Mouse (Mus musculus) v-Abl transformed pro-B cells (cell line): ENCODE results near the gene Aig1.

Source experiments
- in situ Hi-C, 2 experiments: fragments of 400-800 bp; cut with MboI; formaldehyde crosslinking; loops; one replicate each; pipeline ENCODE4 v1.15.1; 2025; ENCODE audit not compliant: unreplicated experiment in 2 of 2

The Aig1 gene

DNA sequence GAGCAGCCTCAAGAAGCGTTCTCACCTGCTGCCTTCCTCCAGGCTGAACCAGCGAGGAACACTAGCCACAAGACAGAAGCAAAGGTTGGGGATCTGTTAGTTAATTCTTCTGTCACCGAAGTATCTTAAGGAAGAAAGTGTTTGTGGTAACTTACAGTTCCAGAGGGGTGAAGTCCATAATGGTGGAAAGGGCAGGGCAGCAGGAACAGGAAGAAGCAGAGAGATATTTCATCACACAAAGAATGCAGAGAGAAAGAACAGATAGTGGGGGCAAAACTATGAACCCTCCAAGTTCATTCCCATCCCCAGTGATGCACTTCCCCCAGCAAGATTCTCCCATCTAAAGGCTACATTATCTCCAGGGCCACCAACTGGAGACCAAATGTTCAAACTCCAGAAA lies 13.7 kb downstream of the Aig1 start:
- in situ Hi-C loops: no loop called here

DNA sequence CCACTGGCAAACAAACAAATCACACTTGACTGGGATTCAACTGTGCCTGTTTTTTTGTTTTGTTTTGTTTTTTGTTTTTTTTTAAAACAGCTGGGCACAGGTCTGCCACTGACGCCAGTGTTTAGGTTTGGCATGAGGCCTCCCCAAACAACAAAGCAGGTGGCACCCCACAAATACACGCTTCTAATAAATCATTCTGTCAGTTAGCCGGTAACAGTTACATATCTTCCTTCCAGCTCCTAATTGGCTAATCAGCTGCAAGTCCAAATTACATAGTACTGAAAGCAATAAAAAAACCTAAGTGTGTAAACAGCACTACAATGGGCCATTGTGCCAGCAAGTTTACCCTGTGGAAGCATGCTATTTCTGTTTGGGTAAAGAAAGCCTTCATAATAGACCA lies 18.7 kb downstream of the Aig1 start:
- in situ Hi-C loops: no loop called here

DNA sequence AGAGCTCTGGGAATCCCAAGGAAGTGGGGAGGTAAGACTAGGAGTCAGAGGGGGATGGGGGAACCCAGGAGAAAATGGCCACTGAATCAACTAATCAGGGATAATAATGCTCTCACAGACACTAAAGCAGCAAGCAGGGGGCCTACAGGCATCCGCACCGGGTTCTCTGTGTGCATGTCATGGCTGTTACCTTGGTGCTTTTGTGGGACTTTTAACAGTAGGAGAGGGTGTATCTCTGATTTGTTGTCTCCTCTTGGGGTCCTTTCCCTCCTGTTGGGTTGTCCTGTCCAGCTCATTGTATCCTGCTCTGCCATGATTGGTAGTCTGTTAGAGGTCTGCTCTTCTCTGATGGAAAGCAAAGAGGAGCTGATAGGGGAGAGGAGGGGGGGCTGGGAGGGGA lies 19.6 kb downstream of the Aig1 start:
- in situ Hi-C loops: no loop called here

DNA sequence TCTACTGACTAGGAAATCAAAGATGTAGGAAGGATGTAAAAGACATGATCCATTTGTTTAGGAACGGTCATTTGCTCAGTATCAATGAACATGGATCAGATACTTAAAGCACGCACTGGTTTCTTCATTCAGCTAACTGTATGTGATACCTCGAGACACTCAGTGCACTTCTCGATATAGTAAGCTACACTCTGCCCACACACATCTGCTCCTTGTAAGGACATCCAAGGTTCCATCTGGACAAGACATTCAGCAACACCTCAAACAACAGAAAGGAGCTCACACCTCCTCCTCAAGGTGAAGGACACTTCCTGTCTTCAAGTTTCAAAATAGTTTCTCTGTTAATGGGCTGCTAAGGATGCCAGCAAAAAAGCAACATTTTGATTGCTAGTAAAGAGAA lies 23.9 kb downstream of the Aig1 start:
- in situ Hi-C loops: no loop called here

DNA sequence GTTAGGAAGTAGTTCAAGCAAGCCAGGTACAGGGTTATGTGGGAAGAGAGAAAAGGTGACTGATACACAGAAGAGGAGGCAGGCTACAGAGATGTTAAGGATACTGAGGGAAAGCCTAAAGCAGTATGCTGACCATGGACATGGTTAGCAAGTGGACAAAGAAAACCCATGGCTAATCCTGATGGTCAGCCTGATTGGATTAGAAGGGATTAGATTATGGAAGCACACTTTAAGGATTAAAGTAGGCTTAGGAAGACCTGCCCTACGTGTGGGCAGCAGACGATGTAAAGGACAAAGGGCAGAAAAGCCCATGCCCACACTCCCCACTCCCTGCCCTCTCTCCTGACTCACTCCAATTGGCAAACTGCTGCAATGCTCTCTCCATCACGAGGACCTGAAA lies 25.0 kb downstream of the Aig1 start:
- in situ Hi-C loops: no loop called here

DNA sequence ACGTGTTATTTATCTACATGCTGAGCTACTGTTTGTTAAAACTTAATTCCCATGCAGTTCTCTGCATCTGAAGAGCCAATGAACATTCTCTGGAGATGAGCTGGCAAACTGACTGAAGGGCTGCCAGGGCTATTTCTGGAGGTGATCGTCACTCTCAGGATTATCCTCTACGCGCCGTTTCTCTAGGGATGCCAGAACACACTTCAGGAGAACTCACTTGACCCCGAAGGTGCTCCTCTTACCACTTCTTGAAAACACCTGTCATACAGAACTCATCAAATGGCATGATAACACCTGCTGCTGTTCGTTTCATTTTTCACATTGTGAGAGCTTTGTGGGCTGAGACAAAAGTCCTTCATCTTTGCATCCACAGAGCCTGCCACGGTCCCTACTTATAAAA lies 25.9 kb downstream of the Aig1 start:
- in situ Hi-C loops: no loop called here

DNA sequence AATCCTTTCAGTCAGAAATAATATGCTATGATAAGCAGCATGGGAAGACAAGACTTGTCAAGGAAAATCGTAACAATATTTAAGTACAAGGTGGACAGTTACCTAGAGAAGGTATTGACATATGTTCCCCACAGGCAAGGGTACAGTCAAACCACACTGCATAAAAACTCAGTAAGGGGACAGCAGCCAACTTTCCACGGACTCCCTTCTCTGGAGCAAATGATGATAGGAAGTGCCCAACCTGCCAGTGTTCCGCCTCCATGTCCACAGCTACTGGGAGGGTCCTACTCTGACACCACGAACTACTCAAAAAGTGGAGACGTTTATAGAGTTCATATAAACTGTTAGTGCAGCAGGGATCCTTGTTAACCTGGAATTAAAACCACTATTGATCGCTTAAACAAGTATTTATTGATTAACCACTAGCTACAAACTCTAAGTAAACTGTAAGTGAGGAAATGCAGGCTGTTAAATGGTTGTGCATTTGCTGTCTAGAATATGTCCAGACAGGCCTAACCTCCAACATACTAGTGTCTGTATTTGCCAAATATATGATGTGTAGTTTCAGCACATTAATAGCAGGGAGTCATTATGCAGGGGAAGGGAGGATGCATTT lies 30.2 kb downstream of the Aig1 start:
- in situ Hi-C loops: no loop called here

DNA sequence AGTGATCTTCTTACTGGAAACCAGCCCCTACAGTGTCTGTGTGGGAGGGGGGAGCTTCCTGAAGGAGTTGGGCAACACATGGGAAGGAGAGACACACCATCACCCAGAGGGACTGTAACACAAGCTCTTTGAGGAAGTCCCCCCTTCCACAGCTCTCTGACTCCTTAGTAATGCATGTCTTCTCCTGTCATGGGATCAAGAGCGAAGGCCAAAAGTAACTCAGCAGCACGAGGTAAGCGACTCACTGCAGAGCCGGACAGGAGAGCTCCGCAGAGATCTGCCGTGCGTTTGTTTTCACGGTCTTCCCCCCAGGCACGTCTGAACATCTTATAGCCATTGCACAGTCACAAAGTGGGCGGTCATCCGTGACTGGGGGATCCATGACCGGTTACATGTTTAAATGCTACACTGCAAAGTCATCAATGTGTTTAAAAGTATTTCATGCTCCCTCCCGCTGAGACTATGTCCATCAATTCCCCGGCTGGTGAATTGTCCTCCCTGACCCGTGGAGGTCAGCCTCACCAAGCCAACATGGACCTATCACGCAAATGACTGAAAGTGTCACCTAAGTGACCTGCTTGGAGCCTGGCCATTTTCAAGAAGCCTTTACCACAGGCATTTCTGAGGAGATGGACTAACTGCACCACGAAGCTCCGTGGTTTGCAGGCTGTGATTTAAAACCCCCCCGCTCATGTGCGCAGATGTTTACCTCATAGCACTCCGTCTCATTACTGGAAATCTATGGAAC lies 30.9 kb downstream of the Aig1 start:
- in situ Hi-C loops: no loop called here

DNA sequence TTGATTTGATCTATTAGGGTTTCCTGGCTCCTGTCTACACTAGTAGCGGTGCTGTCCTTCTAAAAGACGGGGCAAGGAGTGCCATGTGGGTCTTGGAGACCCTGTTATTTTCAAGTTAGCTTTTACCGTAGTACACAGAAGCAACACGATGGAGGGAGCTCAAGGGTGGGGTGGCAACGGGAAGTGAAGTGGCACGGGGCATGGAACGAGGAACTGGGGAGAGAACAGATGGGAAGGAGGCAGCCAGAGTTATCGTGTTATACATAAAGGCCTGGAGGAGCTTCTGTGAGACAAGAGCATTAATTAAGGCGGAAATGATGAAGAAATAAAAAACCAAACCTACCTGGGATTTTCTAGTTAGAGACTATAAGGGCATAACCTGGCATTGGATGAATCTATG lies 31.8 kb downstream of the Aig1 start:
- in situ Hi-C loops: no loop called here

DNA sequence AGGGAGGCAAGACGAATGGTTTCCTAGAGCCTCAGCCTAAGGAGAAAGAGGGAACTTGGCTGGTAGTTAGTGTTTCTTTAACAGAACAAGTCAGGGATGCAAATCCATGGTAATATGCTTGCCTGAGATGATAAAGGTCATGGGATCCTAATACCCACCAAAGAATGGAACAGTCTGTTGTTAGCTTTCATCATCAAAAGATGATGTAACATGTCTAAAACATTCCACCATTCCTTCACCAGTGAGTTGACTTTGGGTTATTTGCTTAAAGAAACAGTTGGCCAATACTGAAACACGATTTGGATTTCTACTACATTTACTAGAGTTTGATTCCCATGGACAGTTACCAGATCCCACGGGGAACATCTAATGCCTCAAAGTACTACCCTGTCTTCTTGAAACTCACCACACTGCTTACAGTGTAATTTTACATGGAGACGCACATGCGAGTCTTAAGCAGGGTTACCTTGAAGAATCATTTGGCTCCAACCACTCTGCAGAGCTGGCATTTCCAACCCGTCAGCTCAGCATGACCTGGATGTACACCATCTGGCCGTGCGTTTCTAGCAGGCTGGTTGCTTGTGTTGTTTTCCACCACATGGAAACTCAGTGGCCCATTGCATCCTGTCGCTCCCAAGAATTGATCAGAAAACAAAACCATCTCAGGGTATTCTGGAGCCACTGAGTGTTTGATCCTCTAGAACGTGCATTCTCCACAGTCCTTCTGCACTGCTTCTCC lies 32.9 kb downstream of the Aig1 start:
- in situ Hi-C loops: no loop called here

DNA sequence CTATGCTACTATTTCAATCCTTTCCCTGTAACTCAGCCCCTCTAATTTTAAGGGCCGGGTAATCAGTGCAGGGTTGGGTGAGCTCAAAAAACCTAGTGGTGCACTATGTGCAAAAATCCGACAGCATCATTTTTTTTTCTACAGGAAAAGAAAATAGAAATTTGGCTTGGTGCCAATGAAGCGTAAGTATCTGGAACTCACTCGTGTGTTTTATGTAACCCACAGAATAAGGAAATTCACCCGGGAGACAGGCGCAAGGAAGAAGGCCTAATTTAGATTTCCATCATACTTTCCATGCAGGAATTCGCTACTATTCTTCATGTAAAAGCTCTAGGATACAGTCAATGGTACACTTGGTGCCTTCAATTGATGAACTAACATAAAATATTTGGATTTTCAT lies 34.7 kb downstream of the Aig1 start:
- in situ Hi-C loops: no loop called here

DNA sequence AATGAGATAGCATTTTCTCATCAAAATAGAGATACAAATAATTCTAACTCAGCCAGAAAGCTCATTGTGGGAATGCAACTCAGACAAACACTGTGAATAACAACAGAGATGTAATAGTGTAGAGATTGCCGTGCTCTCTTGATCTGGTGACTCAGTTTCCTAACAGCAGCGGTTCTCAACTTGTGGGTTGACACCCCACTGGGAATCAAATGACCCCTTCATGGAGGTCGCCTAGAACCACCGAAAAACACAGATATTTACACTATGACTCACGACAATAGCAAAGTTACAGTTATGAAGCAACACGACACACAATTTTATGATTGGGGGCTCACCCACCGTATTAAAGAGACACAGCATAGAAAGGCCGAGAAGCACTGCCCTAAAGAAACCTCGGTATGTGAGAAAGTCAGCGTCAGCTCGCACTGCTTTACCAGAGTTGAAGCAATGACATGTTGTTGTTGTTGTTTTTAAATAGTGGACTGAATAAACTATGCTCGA lies 35.7 kb downstream of the Aig1 start:
- in situ Hi-C loops: no loop called here

DNA sequence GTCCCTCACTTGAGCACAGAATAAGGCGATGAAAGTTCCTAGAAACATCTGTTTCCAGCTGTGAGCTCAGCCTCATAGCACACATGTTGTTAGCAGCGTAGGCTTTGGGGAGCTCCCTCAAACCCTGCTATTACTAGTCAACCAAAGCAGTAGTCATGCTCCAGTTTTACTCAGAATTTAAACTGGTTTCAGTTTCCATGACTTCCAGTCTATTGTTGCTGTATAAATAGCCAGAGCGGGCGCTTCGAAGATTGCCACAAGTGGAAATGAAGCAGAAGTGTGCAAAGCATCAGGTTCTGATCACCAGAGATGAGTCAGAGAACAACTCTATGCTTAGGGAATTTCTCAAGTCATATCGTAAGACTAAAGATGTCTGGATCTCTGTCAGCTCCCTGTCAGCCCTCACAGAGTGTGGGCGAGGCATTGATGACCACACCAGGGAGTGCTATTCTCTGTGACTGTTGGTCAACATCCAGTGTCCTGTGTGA lies 36.2 kb downstream of the Aig1 start:
- in situ Hi-C loops: no loop called here

DNA sequence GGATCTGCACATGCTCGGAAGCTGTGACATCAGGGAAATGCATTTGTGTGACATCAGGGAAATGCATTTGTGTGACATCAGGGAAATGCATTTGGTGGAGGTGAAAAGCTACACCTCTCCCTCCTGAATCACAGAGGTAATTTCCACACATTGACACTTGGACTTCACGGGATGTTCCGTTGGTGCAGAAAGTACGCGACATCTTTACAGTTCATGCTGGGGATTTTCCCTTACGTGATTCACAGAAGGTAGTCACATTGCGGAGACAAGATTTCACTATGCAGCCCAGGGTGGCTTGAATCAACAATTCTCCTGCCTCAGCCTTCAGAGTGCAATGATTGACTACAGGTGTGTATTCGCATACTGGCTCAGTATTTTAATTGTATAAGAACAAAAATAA lies 41.6 kb downstream of the Aig1 start:
- in situ Hi-C loops: no loop called here

DNA sequence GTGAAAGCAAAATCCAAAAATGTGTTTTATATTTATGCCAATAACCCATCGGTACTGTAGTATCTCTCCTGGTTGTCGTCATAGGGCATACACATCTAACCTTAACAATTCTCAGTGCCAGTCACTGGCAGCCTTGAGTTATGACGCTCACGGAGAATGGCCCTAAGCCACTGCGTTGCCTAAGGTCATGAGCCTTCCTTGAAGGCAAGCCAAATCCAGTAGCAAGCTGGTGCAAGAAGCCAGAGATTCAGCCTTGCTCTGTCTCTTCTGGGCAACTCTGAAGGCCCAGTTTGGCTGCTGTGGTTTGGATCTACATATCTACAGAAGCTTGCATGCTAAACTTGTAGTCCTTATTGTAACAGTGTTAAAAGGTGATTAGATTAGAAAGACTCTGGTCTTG lies 55.2 kb downstream of the Aig1 start:
- in situ Hi-C loops: no loop called here

DNA sequence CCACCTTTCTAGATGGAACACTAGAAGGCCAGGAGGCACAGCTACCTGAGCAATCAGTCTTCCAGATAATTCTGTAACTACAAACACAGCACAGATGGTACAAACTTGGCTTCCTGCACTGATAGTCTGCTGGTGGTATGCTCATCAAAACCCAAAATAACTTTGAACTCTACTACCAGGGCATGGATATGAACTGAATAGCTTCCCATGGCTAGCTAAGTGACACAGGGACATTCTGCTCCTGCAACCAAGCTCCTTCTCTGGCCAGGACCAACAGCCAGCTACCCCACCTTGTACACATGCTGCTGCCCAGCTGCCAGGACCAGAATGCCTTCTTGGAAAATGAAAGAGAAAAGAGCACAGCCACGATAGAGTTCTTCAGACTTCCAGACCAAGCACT lies 60.5 kb downstream of the Aig1 start:
- in situ Hi-C loops: no loop called here

DNA sequence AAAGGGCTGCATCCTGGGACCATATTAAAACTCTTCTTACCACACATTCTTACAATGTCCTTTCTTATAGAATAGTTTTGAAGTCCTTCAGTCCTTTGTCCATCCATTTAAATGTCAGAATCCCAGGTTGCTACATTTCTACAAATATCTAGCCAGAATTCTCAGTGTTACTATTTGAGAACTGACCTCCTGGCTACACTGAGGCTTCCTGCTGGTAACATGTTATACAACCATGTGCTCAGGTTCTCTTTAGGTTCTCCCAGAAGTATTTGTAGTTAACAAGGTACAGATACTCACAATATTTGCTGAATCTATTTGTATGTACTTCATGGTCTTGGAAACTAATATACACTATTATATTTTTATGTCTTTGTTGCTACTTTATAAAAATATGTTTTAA lies 62.0 kb downstream of the Aig1 start:
- in situ Hi-C loops: no loop called here

DNA sequence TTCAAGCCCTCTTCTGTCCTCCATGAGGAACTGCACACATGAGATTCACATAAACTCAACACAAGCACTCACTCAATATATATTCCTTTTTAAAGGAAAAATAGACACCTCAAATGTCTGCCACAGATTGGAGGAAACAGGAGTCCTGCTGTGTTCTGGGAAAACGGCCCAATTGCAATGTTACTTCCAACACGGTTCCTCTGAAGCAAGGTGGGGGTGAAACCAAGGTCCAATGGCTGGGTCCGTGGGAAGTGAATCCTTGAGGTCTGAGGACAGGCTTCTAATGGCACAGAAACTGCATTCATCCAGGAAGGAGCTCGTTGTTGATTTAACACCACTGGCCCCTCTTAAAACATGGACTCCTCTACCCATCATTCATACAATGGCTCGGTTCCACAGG lies 67.5 kb downstream of the Aig1 start:
- in situ Hi-C loops: no loop called here

DNA sequence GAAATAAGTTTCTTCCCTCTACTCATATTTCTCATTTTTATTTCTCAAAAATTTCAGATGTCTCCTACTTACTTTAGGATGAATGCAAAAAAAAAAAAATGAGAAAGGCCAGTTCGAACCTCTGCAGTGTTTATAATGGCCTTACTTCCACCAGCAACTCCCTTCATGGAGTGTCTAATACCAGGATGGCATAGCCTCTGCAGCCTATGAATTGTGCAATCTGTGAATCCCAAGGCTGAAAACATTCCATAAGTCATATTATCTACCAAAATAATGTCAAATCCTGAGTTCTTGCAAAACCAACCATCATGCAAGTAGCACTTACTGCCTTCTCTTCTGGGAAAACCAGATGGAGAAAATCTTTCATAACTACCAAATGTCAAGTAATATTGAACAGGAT lies 75.3 kb downstream of the Aig1 start:
- in situ Hi-C loops: no loop called here

DNA sequence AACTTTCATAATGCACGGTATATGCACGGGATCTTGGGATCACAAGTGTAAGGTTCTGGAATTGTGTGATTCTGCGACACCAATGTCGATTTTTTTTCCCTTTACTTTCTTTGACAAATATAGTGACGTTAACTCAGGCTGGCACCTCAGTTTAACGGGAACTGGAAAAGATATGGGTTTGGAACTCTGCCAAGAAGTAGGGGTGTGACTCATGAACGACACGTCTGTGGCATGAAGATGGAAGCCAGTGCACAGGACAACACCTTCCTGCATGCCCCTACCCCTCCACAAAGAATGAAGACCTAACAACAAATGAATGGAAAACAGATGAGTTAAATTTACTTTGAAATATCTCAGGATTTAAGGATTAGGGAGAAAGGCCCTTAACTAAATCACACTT lies 76.0 kb downstream of the Aig1 start:
- in situ Hi-C loops: no loop called here

DNA sequence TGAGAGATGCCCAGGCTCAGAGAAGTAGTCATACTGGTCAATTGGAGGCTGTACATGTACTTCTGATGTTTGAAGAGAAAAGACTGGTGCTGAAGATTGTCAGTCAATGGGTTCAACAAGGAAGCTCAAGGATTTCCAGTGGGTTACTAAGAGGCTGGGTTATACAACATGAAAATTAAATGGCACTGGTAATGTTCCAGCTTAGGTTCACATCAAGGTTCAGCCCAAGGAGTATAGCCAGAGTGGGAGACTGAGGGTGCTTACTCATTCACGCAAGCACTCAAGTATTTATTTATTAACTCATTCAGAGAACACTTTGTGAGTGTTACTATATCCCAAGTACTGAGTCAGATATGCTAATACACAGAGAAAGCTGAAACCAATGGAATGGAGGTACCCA lies 79.2 kb downstream of the Aig1 start:
- in situ Hi-C loops: no loop called here

DNA sequence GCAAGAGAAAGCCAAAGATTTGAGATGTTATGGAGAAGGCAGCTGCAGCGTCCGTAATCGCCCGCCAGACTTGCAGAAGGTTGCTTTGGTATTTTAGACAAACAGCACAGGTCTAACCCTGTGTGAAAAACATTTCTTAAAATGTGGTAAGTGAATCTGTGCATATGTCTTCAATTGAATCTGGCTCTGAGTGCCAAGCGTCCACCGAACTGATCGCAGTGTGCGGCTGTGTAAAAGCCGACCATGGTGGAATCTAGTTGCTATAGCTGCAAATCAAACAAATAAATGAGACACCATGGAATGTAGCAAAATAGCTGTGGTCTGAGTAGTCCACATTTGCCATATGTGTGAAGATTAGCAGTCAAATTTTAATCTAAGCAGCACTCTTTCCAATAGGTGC lies 80.7 kb downstream of the Aig1 start:
- in situ Hi-C loops: no loop called here
